Mouse (Mus musculus) neutrophil, adult 65 days (primary cell): ENCODE measurements around the gene Hoxa3. TPM values are rescaled to one million over a fixed set of nuclear protein-coding genes. Genes with fewer than 3 reads are reported as not detected.

ENCODE experiments used
- total RNA-seq: library from RNA; stranded (reverse); gene quantifications from 2 replicates; pipeline ENCODE4 v1.2.4, GENCODE M21; 2023

Hoxa3 gene
- total RNA-seq, 1 experiment from 2014 or later, result not detected

Other genes with a start within 250 kb of the Hoxa3 start
- 214 and 275 TPM in 2 replicates for gene Skap2, start 200.8 kb downstream of the Hoxa3 start, total RNA-seq
- not detected in 2 replicates for gene Hoxa1, start 55.0 kb downstream of the Hoxa3 start, total RNA-seq
- gene Hoxa2, start 48.5 kb downstream of the Hoxa3 start, total RNA-seq, result not detected in 2 replicates
- gene 5730596B20Rik, start 35.8 kb downstream of the Hoxa3 start, total RNA-seq, result not detected in 2 replicates
- 0.32 TPM in 1 of 2 replicates, not detected in the other for gene Hoxa4, start 21.6 kb downstream of the Hoxa3 start, total RNA-seq
- 0.25 TPM in 1 of 2 replicates, not detected in the other for gene Hoxa5, start 8.7 kb downstream of the Hoxa3 start, total RNA-seq
- not detected in 2 replicates for gene Hoxa6, start 4.6 kb downstream of the Hoxa3 start, total RNA-seq
- not detected in 2 replicates for gene Gm28308, start within 50 bp of the Hoxa3 start, total RNA-seq
- not detected in 2 replicates for gene Hoxa7, start 8.5 kb upstream of the Hoxa3 start, total RNA-seq
- gene Hoxa9, start 17.8 kb upstream of the Hoxa3 start, total RNA-seq, result 0.22 TPM in 1 of 2 replicates, not detected in the other
- gene Hoxa10, start 27.5 kb upstream of the Hoxa3 start, total RNA-seq, result not detected in 2 replicates
- gene Hoxa11, start 32.5 kb upstream of the Hoxa3 start, total RNA-seq, result not detected in 2 replicates
- gene Hoxa13, start 47.5 kb upstream of the Hoxa3 start, total RNA-seq, result not detected in 2 replicates
- gene Evx1, start 100.2 kb upstream of the Hoxa3 start, total RNA-seq, result not detected in 2 replicates